Mouse (Mus musculus) hindbrain, embryonic 12.5 days (tissue): ENCODE data around the gene Oxct2b. TPM values are rescaled to one million over a fixed set of nuclear protein-coding genes. Genes with fewer than 3 reads are reported as not detected.
"Not testable (repeated sequence)": the region's sequence is repeated elsewhere in the genome, so short reads cannot be mapped to it uniquely, and the experiment has no call there.

Experiments
- ATAC-seq: fragments of 200-750 bp; cut with Nextera tagmentation; 2 replicates; pipeline ENCODE4 v1.8.0; 2017; ENCODE audit warnings: moderate TSS enrichment; ENCODE audit not compliant: low FRiP score
- H3K27ac ChIP-seq: fragments of 300-500 bp; sonication (generic); 2 replicates; pipeline ENCODE4 v1.5.1; 2016; ENCODE audit warnings: mild to moderate bottlenecking
- H3K27me3 ChIP-seq: fragments of 300-500 bp; sonication (generic); 2 replicates; pipeline ENCODE4 v1.6.1; 2016; ENCODE audit warnings: mild to moderate bottlenecking
- H3K36me3 ChIP-seq: fragments of 300-500 bp; sonication (generic); 2 replicates; pipeline ENCODE4 v1.6.1; 2016; ENCODE audit warnings: mild to moderate bottlenecking
- H3K4me1 ChIP-seq: fragments of 300-500 bp; sonication (generic); 2 replicates; pipeline ENCODE4 v1.6.1; 2016
- H3K4me2 ChIP-seq: fragments of 300-500 bp; sonication (generic); replicated peaks from 2 replicates; pipeline ENCODE4 v1.6.1; 2016; ENCODE audit warnings: mild to moderate bottlenecking
- H3K4me3 ChIP-seq: fragments of 300-500 bp; sonication (generic); 2 replicates; pipeline ENCODE4 v1.5.1; 2016; ENCODE audit warnings: mild to moderate bottlenecking
- H3K9ac ChIP-seq: fragments of 300-500 bp; sonication (generic); 2 replicates; pipeline ENCODE4 v1.6.1; 2016; ENCODE audit warnings: mild to moderate bottlenecking, moderate library complexity
- H3K9me3 ChIP-seq: fragments of 300-500 bp; sonication (generic); replicated peaks from 2 replicates; pipeline ENCODE4 v1.6.1; 2016; ENCODE audit warnings: mild to moderate bottlenecking
- WGBS: fragments of 180-500 bp; shearing (Covaris S2); methylation state at CpG from one replicate; pipeline ENCODE4 v1.1.7; 2016; 5-methylcytosine and 5-hydroxymethylcytosine counted together
- polyA plus RNA-seq: library from polyadenylated mRNA; unstranded; fragments of >200 nt; fragmentation: Nextera tagmentation; extraction: Ambion mirVana; gene quantifications from 2 replicates; pipeline ENCODE4 v1.2.1, GENCODE M21; 2016

The Oxct2b gene
- polyA plus RNA-seq, 1 experiment from 2014 or later, result not detected

- Histone ChIP-seq H3K4me1 (no peaks in the 10 kb centered on the region), H3K4me2 (peak overlapping the region; percentile 4; the same call in 1 of the 2 replicates), H3K27me3 (no peaks in the 10 kb centered on the region), H3K27ac (no peak overlapping the region), H3K4me3 (no peak overlapping the region), H3K9me3 (no peaks in the 10 kb centered on the region), H3K36me3 (no peaks in the 10 kb centered on the region), H3K9ac (no peak overlapping the region)
- WGBS, result 62% methylated on average over 17 of the region's 17 CpGs
- no peak for ATAC-seq
Observed at GRCm38 (mm10) chr4:123093064-123093776, 22.8 kb upstream of the Oxct2b start.

- Histone ChIP-seq H3K27ac (no peak overlapping the region), H3K4me1 (no peaks in the 10 kb centered on the region), H3K4me3 (no peak overlapping the region), H3K4me2 (no peak overlapping the region), H3K9ac (no peak overlapping the region), H3K27me3 (no peaks in the 10 kb centered on the region), H3K36me3 (no peaks in the 10 kb centered on the region), H3K9me3 (no peaks in the 10 kb centered on the region)
- 70% methylated on average over 9 of the region's 9 CpGs for WGBS
- ATAC-seq, result no peak
Observed at GRCm38 (mm10) chr4:123093869-123094268, 22.2 kb upstream of the Oxct2b start.

DNA sequence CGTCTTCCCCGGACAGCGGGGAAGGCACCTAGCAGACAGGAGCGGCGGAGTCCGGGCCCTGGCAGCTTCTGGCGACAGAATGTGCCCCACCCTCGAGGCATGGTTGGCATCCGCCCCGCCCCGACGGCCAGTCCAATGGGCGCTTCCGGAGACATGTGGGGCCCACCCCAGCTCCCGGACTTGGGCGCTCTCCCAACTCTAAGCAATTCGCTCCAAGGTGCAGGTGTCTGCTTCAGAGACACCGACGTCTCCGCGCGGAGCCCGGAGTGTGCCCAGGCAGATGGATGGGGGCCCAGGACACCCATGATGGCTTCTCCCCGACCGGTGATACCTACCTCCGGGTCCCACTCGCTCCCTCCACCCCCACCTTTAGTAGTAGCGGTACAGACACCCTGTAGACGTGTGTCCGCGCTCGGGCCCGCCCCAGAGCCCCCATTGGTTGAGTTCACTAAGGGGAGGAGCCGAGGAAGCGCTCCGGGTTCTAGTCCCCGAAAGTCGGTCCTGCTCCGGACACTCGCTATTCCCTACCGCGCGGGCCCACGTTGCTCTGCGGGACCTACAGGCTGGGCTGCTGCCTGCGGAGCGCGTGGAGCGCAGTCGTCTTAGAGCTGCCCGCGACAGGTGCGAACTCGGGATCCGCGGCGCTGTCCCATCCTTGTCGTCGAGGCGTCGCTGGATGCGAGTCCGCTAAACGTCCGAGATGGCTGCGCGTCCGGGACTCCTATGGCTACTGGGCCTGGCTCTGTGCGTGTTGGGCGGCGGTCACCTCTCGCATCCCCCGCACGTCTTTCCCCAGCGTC is 11.2 kb upstream of the Oxct2b start, which contains the start of gene Bmp8b:
Gene Bmp8b, plus strand, starts transcription at position 515 of the 800 bp plus-strand sequence.
- H3K4me3 ChIP-seq, result peak within 1 kb of the TSS; percentile 26
- peak within 1 kb of the TSS; percentile 48 for H3K4me2 ChIP-seq
- H3K9me3 ChIP-seq, result no peaks in the 10 kb centered on the region
- H3K27me3 ChIP-seq, result peaks cover 52% of the 10 kb centered on the region
- H3K4me1 ChIP-seq, result peaks cover 10% of the 10 kb centered on the region
- H3K9ac ChIP-seq, result peak within 1 kb of the TSS; percentile 23; the same call in 1 of the 2 replicates
- no peaks in the 10 kb centered on the region for H3K36me3 ChIP-seq
- 7% methylated on average over 75 of the region's 75 CpGs for WGBS
- no peak within 1 kb of the TSS for H3K27ac ChIP-seq
- peak; percentile 50 for ATAC-seq

DNA sequence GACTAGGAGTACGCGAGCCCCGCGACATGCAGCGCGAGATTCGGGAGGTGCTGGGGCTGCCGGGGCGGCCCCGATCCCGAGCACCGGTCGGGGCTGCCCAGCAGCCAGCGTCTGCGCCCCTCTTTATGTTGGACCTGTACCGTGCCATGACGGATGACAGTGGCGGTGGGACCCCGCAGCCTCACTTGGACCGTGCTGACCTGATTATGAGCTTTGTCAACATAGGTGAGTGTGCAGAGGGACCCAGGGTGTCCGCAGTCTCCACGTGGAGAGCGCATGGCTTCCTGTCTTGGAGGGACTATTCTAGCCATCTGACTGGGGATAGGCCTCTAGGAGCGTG is 10.6 kb upstream of the Oxct2b start:
- H3K4me2 ChIP-seq, result peak overlapping the region; percentile 48
- 23% methylated on average over 24 of the region's 24 CpGs for WGBS
- 0 out of 2 replicates have a peak, but pooled peaks have one; percentile 32 for ATAC-seq
- H3K9me3 ChIP-seq, result no peaks in the 10 kb centered on the region
- peaks cover 52% of the 10 kb centered on the region for H3K27me3 ChIP-seq
- peak overlapping the region; percentile 26 for H3K4me3 ChIP-seq
- H3K36me3 ChIP-seq, result no peaks in the 10 kb centered on the region
- no peak overlapping the region for H3K27ac ChIP-seq
- H3K4me1 ChIP-seq, result peaks cover 10% of the 10 kb centered on the region
- peak overlapping the region; percentile 23; the same call in 1 of the 2 replicates for H3K9ac ChIP-seq

- not testable (repeated sequence) for H3K9ac ChIP-seq, H3K4me2 ChIP-seq, H3K36me3 ChIP-seq, H3K9me3 ChIP-seq, ATAC-seq, H3K27ac ChIP-seq, H3K4me3 ChIP-seq
- H3K27me3 ChIP-seq, result peaks cover 52% of the 10 kb centered on the region
- 74% methylated on average over 7 of the region's 7 CpGs for WGBS
- peaks cover 10% of the 10 kb centered on the region for H3K4me1 ChIP-seq
Observed at GRCm38 (mm10) chr4:123105929-123106328, 10.1 kb upstream of the Oxct2b start.

- 88% methylated on average over 2 of the region's 2 CpGs for WGBS
Observed at GRCm38 (mm10) chr4:123106864-123107263, 9.2 kb upstream of the Oxct2b start.

DNA sequence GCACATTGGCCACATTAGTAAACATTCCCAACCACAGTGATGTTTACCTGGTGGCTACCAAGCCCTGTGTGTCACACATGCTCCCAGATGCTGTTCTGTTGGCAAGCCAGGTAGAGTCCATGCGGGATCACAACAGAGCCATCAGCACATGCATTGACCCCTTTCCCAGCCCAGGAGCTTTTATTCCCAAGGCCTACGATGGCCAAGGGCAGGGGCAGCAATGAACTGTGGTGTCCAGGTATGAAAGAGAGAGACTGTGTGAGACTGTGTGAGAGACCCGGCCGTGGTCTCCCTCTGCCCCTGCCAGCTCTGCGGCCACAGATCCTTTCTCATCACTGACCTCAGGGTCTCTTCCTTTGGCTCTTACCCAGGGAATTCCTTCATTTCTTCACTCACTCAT is 8.0 kb upstream of the Oxct2b start:
- no peak overlapping the region for H3K4me3 ChIP-seq
- 94% methylated on average over 5 of the region's 5 CpGs for WGBS

More at GRCm38 (mm10) chr4:123106864-123107263, 9.2 kb upstream of the Oxct2b start:
- Histone ChIP-seq H3K36me3 (no peaks in the 10 kb centered on the region), H3K4me2 (no peak overlapping the region), H3K9me3 (no peaks in the 10 kb centered on the region), H3K4me3 (no peak overlapping the region), H3K9ac (no peak overlapping the region), H3K27me3 (peaks cover 51% of the 10 kb centered on the region), H3K27ac (no peak overlapping the region), H3K4me1 (peaks cover 10% of the 10 kb centered on the region)
- ATAC-seq, result no peak

GRCm38 (mm10) chr4:123110751-123111150 is 5.3 kb upstream of the Oxct2b start:
- Histone ChIP-seq H3K9ac (no peak overlapping the region), H3K4me1 (no peaks in the 10 kb centered on the region), H3K27me3 (peaks cover 26% of the 10 kb centered on the region), H3K36me3 (no peaks in the 10 kb centered on the region), H3K4me2 (no peak overlapping the region), H3K9me3 (no peaks in the 10 kb centered on the region), H3K27ac (no peak overlapping the region), H3K4me3 (no peak overlapping the region)
- no peak for ATAC-seq
- WGBS, result 87% methylated on average over 4 of the region's 4 CpGs

More for the DNA sequence above, 8.0 kb upstream of the Oxct2b start:
- Histone ChIP-seq H3K27me3 (peaks cover 45% of the 10 kb centered on the region), H3K4me2 (no peak overlapping the region), H3K36me3 (no peaks in the 10 kb centered on the region), H3K27ac (no peak overlapping the region), H3K9me3 (no peaks in the 10 kb centered on the region), H3K4me1 (peaks cover 10% of the 10 kb centered on the region), H3K9ac (no peak overlapping the region)
- ATAC-seq, result no peak

DNA sequence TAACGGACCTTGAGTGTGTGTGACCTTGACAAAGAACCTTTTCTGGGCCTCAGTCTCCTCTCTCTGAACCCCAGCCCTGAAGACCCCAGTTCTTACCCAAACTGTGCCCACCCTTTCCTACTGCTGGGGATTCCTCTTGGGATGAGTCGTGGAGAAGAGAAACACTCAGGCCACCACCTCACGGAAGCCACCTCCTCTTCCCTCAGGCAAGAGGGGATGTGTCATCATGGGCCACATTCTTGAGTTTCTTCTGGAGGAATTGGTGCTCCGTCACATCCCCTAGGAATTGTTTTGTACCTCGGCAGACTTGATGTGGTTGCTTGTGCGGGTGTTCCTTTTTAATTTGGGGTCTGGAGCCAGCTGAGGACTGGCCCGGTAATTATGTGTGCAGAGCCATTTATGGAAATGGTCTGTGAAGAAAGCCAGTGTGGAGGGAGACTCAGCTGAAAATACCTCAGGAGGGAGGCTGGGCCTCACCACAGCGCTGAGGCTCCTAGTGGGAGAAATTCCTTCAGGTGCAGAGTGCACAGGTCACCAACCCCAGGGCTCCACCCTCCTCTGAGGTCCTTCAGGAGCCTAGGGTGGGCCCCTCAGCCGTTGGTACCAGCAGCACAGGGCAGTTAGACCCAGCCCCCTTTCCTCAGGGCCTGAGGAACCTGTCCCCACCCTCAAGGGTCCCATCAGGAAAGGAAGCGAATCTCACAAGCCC is 4.6 kb upstream of the Oxct2b start:
- H3K4me2 ChIP-seq, H3K36me3 ChIP-seq, H3K4me3 ChIP-seq, H3K9me3 ChIP-seq, H3K27ac ChIP-seq, H3K9ac ChIP-seq, H3K4me1 ChIP-seq, ATAC-seq: not testable (repeated sequence)
- 67% methylated on average over 10 of the region's 10 CpGs for WGBS
- H3K27me3 ChIP-seq, result peaks cover 24% of the 10 kb centered on the region

- H3K4me2 ChIP-seq, result no peak overlapping the region
- 0 out of 2 replicates have a peak, but pooled peaks cover 3% of the 10 kb centered on the region for H3K4me1 ChIP-seq
- WGBS, result 83% methylated on average over 8 of the region's 8 CpGs
- peaks cover 20% of the 10 kb centered on the region for H3K27me3 ChIP-seq
- H3K27ac ChIP-seq, result no peak overlapping the region
- no peaks in the 10 kb centered on the region for H3K36me3 ChIP-seq
- H3K4me3 ChIP-seq, result no peak overlapping the region
- ATAC-seq, result no peak
- no peak overlapping the region for H3K9ac ChIP-seq
- H3K9me3 ChIP-seq, result no peaks in the 10 kb centered on the region
Observed at GRCm38 (mm10) chr4:123112216-123112764, 3.8 kb upstream of the Oxct2b start.

GRCm38 (mm10) chr4:123114651-123115050 is 1.4 kb upstream of the Oxct2b start:
- H3K9me3 ChIP-seq, H3K4me3 ChIP-seq, H3K27ac ChIP-seq, H3K36me3 ChIP-seq, ATAC-seq, H3K4me2 ChIP-seq, H3K9ac ChIP-seq, H3K4me1 ChIP-seq: not testable (repeated sequence)
- peaks cover 24% of the 10 kb centered on the region for H3K27me3 ChIP-seq
- WGBS, result 92% methylated on average over 4 of the region's 4 CpGs

DNA sequence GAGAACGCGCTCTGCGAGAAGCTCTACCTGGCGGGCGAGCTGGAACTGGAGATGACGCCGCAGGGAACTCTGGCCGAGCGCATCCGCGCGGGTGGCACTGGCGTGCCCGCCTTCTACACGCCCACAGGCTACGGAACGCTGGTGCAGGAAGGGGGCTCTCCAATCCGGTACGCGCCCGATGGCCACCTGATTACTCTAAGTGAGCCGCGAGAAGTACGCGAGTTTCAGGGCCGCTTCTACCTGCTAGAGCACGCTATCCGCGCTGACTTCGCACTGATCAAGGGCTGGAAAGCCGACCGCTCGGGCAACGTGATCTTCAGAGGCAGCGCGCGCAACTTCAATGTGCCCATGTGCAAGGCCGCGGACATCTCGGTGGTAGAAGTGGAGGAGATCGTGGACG is 574 bp downstream of the Oxct2b start:
- not testable (repeated sequence) for H3K36me3 ChIP-seq, H3K4me1 ChIP-seq, H3K27ac ChIP-seq, H3K9me3 ChIP-seq, H3K9ac ChIP-seq
- H3K4me2 ChIP-seq, result peak overlapping the region; percentile 51
- peak overlapping the region; percentile 29 for H3K4me3 ChIP-seq
- H3K27me3 ChIP-seq, result peaks cover 24% of the 10 kb centered on the region
- ATAC-seq, result peak; percentile 22; the same call in 1 of the 2 replicates
- 22% methylated on average over 21 of the region's 42 CpGs for WGBS
